Mouse (Mus musculus): Measurements from ENCODE around the gene Moxd1.
A peak's percentile ranks its signal among the peaks of the same experiment; 100 is the strongest.
"Not testable (repeated sequence)": the region's sequence is repeated elsewhere in the genome, so short reads cannot be mapped to it uniquely, and the experiment has no call there.

Gene Moxd1

GRCm38 (mm10) chr10:24271077-24271637 is 47.8 kb downstream of the Moxd1 start:
- DNase-seq (ENCODE audit: low read depth) = peak; percentile 72

GRCm38 (mm10) chr10:24276211-24276610 is 52.9 kb downstream of the Moxd1 start:
- no peak for DNase-seq (ENCODE audit: low read depth)

- no peak for DNase-seq (ENCODE audit: low read depth)
These were observed 59.3 kb downstream of the Moxd1 start for GRCm38 (mm10) chr10:24282650-24283049.

- peak; percentile 50 for DNase-seq (ENCODE audit: low read depth)
These were observed 68.3 kb downstream of the Moxd1 start for GRCm38 (mm10) chr10:24291611-24292010.

- peak; percentile 37 for DNase-seq (ENCODE audit: low read depth)
These were observed 69.4 kb downstream of the Moxd1 start for GRCm38 (mm10) chr10:24292671-24293070.

- no peak for DNase-seq (ENCODE audit: low read depth)
These were observed 73.3 kb downstream of the Moxd1 start for GRCm38 (mm10) chr10:24296608-24297007.

- peak; percentile 56 for DNase-seq (ENCODE audit: low read depth)
These were observed 74.5 kb downstream of the Moxd1 start for GRCm38 (mm10) chr10:24297792-24298191.

- DNase-seq (ENCODE audit: low read depth) = peak; percentile 74
These were observed 75.2 kb downstream of the Moxd1 start for GRCm38 (mm10) chr10:24298260-24299244.

- peak; percentile 91 for DNase-seq (ENCODE audit: low read depth)
These were observed 88.9 kb downstream of the Moxd1 start for GRCm38 (mm10) chr10:24312191-24312611.

GRCm38 (mm10) chr10:24317126-24317836 is 94.0 kb downstream of the Moxd1 start:
- DNase-seq (ENCODE audit: low read depth) = no peak

- no peak for DNase-seq (ENCODE audit: low read depth)
These were observed 97.0 kb downstream of the Moxd1 start for GRCm38 (mm10) chr10:24320326-24320725.

- no peak for DNase-seq (ENCODE audit: low read depth)
These were observed 99.7 kb downstream of the Moxd1 start for GRCm38 (mm10) chr10:24323066-24323465.

- not testable (repeated sequence) for DNase-seq (ENCODE audit: low read depth)
These were observed 103.9 kb downstream of the Moxd1 start for GRCm38 (mm10) chr10:24327265-24327664.

GRCm38 (mm10) chr10:24332799-24333198 is 109.5 kb downstream of the Moxd1 start:
- DNase-seq (ENCODE audit: low read depth) = peak; percentile 29

- no peak for DNase-seq (ENCODE audit: low read depth)
These were observed 116.4 kb downstream of the Moxd1 start for GRCm38 (mm10) chr10:24339593-24340143.

- no peak for DNase-seq (ENCODE audit: low read depth)
These were observed 117.4 kb downstream of the Moxd1 start for GRCm38 (mm10) chr10:24340551-24341213.

GRCm38 (mm10) chr10:24341214-24341589 is 117.9 kb downstream of the Moxd1 start:
- DNase-seq (ENCODE audit: low read depth) = no peak

GRCm38 (mm10) chr10:24343068-24343467 is 119.8 kb downstream of the Moxd1 start:
- DNase-seq (ENCODE audit: low read depth) = no peak

Measured in 416B (cell line).